Mouse (Mus musculus) midbrain, embryonic 11.5 days (tissue): ENCODE results near the gene Prss35. TPM values are rescaled to one million over a fixed set of nuclear protein-coding genes. Genes with fewer than 3 reads are reported as not detected.

Experiments used
- ATAC-seq: fragments of 200-750 bp; cut with Nextera tagmentation; 2 replicates; pipeline ENCODE4 v1.8.0; 2017; ENCODE audit warnings: moderate TSS enrichment, moderate library complexity; ENCODE audit not compliant: low FRiP score
- DNase-seq: peaks from one replicate; pipeline ENCODE4 v3.0.0; 2015; ENCODE audit warnings: low spot score; ENCODE audit errors: missing footprints
- H3K27ac ChIP-seq: fragments of 300-500 bp; sonication (generic); 2 replicates; pipeline ENCODE4 v1.5.1; 2014; ENCODE audit warnings: low read depth, low read length
- H3K27me3 ChIP-seq: fragments of 300-500 bp; sonication (generic); 2 replicates; pipeline ENCODE4 v1.6.1; 2014; ENCODE audit warnings: mild to moderate bottlenecking, low read length, moderate library complexity, mixed read lengths; ENCODE audit not compliant: control insufficient read depth, insufficient read depth
- H3K36me3 ChIP-seq: fragments of 300-500 bp; sonication (generic); 2 replicates; pipeline ENCODE4 v1.6.1; 2014; ENCODE audit warnings: mild to moderate bottlenecking, low read length, moderate library complexity, mixed read lengths; ENCODE audit not compliant: control insufficient read depth, insufficient read depth
- H3K4me1 ChIP-seq: fragments of 300-500 bp; sonication (generic); 2 replicates; pipeline ENCODE4 v1.6.1; 2014; ENCODE audit warnings: low read length; ENCODE audit not compliant: control insufficient read depth, insufficient read depth
- H3K4me2 ChIP-seq: fragments of 300-500 bp; sonication (generic); 2 replicates; pipeline ENCODE4 v1.6.1; 2014; ENCODE audit warnings: mild to moderate bottlenecking, moderate library complexity
- H3K4me3 ChIP-seq: fragments of 300-500 bp; sonication (generic); 2 replicates; pipeline ENCODE4 v1.5.1; 2014; ENCODE audit warnings: low read depth, low read length
- H3K9ac ChIP-seq: fragments of 300-500 bp; sonication (generic); 2 replicates; pipeline ENCODE4 v1.6.1; 2014; ENCODE audit warnings: low read length
- H3K9me3 ChIP-seq: fragments of 300-500 bp; sonication (generic); 2 replicates; pipeline ENCODE4 v1.6.1; 2016; ENCODE audit warnings: low read length; ENCODE audit not compliant: control insufficient read depth
- WGBS: fragments of 180-500 bp; shearing (Covaris S2); extraction: QIAGEN DNeasy Blood & Tissue Kit; methylation state at CpG from one replicate; pipeline ENCODE4 v1.1.7; 2014; 5-methylcytosine and 5-hydroxymethylcytosine counted together
- polyA plus RNA-seq: library from polyadenylated mRNA; unstranded; fragments of >200 nt; fragmentation: Nextera tagmentation; extraction: Ambion mirVana; gene quantifications from 2 replicates; pipeline ENCODE4 v1.2.1, GENCODE M21; 2014

Gene Prss35
- polyA plus RNA-seq, 1 experiment from 2014 or later = 1.4 TPM

GRCm38 (mm10) chr9:86739971-86740370, 3.5 kb upstream of the Prss35 start:
- ATAC-seq (no peak), DNase-seq (no peak)
- no peak overlapping the region for H3K27ac ChIP-seq
- WGBS = 11% methylated on average over 3 of the region's 3 CpGs
- H3K4me1 ChIP-seq = peaks cover 7% of the 10 kb centered on the region
- H3K36me3 ChIP-seq = no peaks in the 10 kb centered on the region
- no peaks in the 10 kb centered on the region for H3K27me3 ChIP-seq
- no peak overlapping the region for H3K9ac ChIP-seq
- no peaks in the 10 kb centered on the region for H3K9me3 ChIP-seq
- no peak overlapping the region for H3K4me3 ChIP-seq
- no peak overlapping the region for H3K4me2 ChIP-seq

GRCm38 (mm10) chr9:86744041-86744440, 592 bp downstream of the Prss35 start:
- DNase-seq (no peak), ATAC-seq (no peak)
- 29% methylated on average over 5 of the region's 5 CpGs for WGBS
- Histone ChIP-seq H3K9ac (no peak overlapping the region), H3K36me3 (no peaks in the 10 kb centered on the region), H3K27me3 (no peaks in the 10 kb centered on the region), H3K4me1 (peaks cover 7% of the 10 kb centered on the region), H3K4me2 (no peak overlapping the region), H3K9me3 (no peaks in the 10 kb centered on the region), H3K4me3 (no peak overlapping the region), H3K27ac (no peak overlapping the region)

DNA sequence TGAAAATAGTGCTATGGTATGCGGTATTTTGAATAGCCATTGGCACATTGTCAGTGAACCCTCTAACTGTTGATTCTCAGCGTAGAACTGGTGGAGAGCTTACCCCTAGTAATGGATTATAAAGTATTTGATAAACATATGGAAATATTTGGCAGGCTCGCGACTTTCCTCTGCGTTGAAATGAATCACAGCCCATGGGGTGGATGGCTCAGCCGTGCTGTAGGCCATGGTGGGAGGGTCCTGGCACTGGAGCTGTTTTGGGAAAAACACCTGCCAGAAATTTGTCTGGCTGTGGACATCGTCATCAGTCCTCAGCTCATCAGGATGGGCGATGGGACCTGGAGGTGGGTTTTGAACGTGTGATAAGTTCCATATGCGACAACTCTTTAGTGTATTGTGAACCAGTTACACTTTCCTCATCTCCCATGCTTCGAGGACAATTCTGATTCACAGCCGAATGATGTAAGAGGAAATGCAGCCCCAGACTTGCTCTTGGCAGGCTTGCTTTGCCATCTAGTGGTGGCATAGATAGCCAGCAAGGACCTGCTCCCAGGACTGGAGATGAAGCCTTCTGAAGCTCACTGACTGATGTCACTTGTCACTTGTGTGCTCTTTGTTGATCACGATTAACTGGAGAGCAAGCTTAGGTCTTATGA, 2.6 kb downstream of the Prss35 start:
- H3K9ac ChIP-seq = no peak overlapping the region
- H3K27me3 ChIP-seq = no peaks in the 10 kb centered on the region
- DNase-seq (peak; percentile 87), ATAC-seq (peak; percentile 76)
- H3K4me3 ChIP-seq = no peak overlapping the region
- 42% methylated on average over 13 of the region's 13 CpGs for WGBS
- peaks cover 4% of the 10 kb centered on the region for H3K4me1 ChIP-seq
- H3K9me3 ChIP-seq = no peaks in the 10 kb centered on the region
- H3K36me3 ChIP-seq = no peaks in the 10 kb centered on the region
- no peak overlapping the region for H3K4me2 ChIP-seq
- no peak overlapping the region for H3K27ac ChIP-seq

GRCm38 (mm10) chr9:86762477-86763376, 19.3 kb downstream of the Prss35 start:
- H3K4me2 ChIP-seq = no peak overlapping the region
- no peak overlapping the region for H3K4me3 ChIP-seq
- 62% methylated on average over 8 of the region's 8 CpGs for WGBS
- H3K27ac ChIP-seq = no peak overlapping the region
- no peaks in the 10 kb centered on the region for H3K9me3 ChIP-seq
- H3K36me3 ChIP-seq = no peaks in the 10 kb centered on the region
- ATAC-seq = no peak
- H3K9ac ChIP-seq = no peak overlapping the region
- no peaks in the 10 kb centered on the region for H3K27me3 ChIP-seq
- no peaks in the 10 kb centered on the region for H3K4me1 ChIP-seq
- DNase-seq = no peak

DNA sequence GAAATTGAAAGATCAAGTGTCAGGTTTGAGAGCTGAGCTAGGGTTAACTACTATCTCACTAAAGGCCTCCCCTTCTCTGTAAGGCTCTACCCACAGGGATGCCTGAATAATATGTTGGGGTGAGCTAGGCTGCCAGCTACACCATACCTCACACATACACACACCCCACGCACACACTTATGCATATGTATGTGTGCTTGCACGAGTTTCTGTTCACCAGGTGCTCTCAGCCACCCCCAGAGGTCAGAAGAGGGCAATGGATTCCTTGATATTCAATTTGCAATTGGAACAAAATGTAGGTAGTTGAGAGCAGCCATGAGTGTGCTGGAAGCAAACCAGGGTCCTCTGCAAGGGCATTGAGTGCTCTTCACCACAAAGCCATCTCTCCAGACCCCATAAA, 20.6 kb downstream of the Prss35 start:
- Histone ChIP-seq H3K27me3 (no peaks in the 10 kb centered on the region), H3K4me2 (no peak overlapping the region), H3K27ac (no peak overlapping the region), H3K4me1 (no peaks in the 10 kb centered on the region), H3K9me3 (no peaks in the 10 kb centered on the region), H3K36me3 (no peaks in the 10 kb centered on the region), H3K9ac (no peak overlapping the region), H3K4me3 (no peak overlapping the region)
- 57% methylated on average over 2 of the region's 2 CpGs for WGBS
- DNase-seq = no peak
- no peak for ATAC-seq

- Histone ChIP-seq H3K4me3 (no peak overlapping the region), H3K27ac (no peak overlapping the region), H3K9ac (no peak overlapping the region), H3K27me3 (no peaks in the 10 kb centered on the region), H3K4me1 (no peaks in the 10 kb centered on the region), H3K9me3 (no peaks in the 10 kb centered on the region), H3K4me2 (no peak overlapping the region), H3K36me3 (no peaks in the 10 kb centered on the region)
- no peak for DNase-seq
- WGBS = 81% methylated on average over 10 of the region's 10 CpGs
- ATAC-seq = no peak
Observed at GRCm38 (mm10) chr9:86766991-86767390, 23.5 kb downstream of the Prss35 start.

DNA sequence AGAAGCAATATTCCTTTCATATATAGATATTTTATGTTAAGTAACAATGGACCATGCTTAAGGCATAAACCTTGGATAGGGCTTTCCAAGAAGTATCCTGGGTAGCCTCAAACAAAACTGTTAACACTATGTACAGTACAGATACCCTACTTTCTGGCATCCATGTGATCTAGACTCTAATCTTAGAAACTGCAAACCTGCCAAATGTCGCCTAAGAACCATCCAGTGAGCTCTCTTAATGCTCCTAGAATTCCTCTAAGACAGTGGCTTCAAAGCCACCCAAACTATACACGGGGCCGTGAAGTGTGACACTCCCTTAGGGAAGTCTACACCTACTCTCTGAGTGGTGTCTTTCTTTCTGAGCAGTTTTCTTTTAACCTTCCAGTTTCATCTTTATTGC, 29.4 kb downstream of the Prss35 start:
- no peaks in the 10 kb centered on the region for H3K36me3 ChIP-seq
- ATAC-seq (no peak), DNase-seq (no peak)
- no peaks in the 10 kb centered on the region for H3K27me3 ChIP-seq
- 85% methylated on average over 3 of the region's 3 CpGs for WGBS
- no peak overlapping the region for H3K27ac ChIP-seq
- no peak overlapping the region for H3K4me2 ChIP-seq
- no peaks in the 10 kb centered on the region for H3K9me3 ChIP-seq
- H3K9ac ChIP-seq = no peak overlapping the region
- H3K4me1 ChIP-seq = no peaks in the 10 kb centered on the region
- H3K4me3 ChIP-seq = no peak overlapping the region

DNA sequence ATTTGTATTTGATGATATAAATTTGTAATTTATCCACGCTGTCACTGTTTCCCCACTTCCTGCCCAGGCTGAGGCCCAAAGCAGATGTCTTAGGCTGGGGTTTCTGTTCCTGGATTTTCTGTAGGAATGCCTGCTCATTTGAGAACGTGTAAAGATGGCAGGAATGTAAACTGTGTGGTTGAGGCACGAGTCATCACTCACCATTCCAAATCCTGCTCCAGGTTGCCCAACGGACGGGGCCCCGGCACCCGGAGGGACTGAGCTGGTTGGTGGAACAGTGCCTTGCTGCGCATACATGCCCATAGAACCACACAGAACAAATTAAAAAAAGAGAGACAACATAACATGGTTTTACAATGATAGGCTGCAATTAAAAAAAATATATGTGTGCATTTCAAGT, 30.5 kb downstream of the Prss35 start:
- Histone ChIP-seq H3K9ac (no peak overlapping the region), H3K27me3 (no peaks in the 10 kb centered on the region), H3K4me3 (no peak overlapping the region), H3K27ac (no peak overlapping the region), H3K4me2 (no peak overlapping the region), H3K36me3 (no peaks in the 10 kb centered on the region), H3K9me3 (no peaks in the 10 kb centered on the region), H3K4me1 (no peaks in the 10 kb centered on the region)
- peak; percentile 71 for DNase-seq
- no peak for ATAC-seq
- WGBS = 88% methylated on average over 8 of the region's 8 CpGs

DNA sequence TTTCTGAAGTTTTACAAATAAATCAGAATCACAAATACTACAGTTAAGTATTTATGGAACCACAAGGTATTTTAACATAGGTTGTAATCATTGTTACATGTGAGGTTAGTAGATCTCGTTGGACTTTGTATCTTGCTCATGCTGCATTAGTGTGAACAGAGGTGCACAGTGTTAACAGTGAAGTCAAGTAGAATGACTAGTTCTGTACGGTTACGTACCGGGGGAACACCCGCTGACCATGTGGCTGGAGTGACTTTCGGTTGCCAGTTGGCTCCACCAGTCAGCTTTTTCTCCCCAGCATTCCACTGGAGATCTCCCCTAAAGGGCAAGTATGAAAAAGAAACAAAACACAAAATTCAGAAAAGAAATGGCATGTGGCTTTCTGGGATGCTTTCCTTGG, 31.9 kb downstream of the Prss35 start:
- no peak for ATAC-seq
- WGBS = 97% methylated on average over 6 of the region's 6 CpGs
- H3K36me3 ChIP-seq = no peaks in the 10 kb centered on the region

More for the DNA sequence above, 31.9 kb downstream of the Prss35 start:
- H3K4me2 ChIP-seq = no peak overlapping the region
- H3K4me1 ChIP-seq = no peaks in the 10 kb centered on the region
- H3K27ac ChIP-seq = no peak overlapping the region
- no peak for DNase-seq
- H3K27me3 ChIP-seq = no peaks in the 10 kb centered on the region
- H3K4me3 ChIP-seq = no peak overlapping the region
- H3K9me3 ChIP-seq = no peaks in the 10 kb centered on the region
- H3K9ac ChIP-seq = no peak overlapping the region
